Mouse (Mus musculus) left cerebral cortex, adult 11 months (tissue): Measurements from ENCODE around the gene Gpx3.
"Not testable (repeated sequence)": the region's sequence is repeated elsewhere in the genome, so short reads cannot be mapped to it uniquely, and the experiment has no call there.

Experiments
- DNase-seq: peaks from one replicate; pipeline ENCODE4 v3.0.0; 2022; ENCODE audit warnings: low spot score

Gpx3 gene

GRCm38 (mm10) chr11:54881051-54881474, 21.2 kb upstream of the Gpx3 start:
- DNase-seq, result no peak

DNA sequence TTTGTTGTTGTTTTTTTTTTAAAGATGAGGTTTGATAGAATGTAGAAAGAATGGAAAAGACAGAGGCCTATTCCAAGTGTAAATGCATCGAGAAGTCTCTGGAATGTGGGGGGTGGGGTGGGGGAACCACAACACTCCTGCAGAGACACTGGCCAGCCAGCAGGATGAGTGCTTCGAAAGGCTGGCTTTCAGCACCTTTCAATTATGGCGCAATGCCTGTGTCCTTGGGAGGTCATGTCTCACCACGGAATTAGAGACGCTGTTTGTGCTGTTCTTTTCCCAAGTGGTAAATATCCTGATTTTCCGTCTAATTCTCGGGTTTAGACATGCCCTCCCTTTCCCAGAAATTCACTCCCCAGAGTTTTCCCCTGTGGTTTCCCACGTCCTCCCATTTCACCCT, 19.6 kb upstream of the Gpx3 start:
- DNase-seq, result no peak

DNA sequence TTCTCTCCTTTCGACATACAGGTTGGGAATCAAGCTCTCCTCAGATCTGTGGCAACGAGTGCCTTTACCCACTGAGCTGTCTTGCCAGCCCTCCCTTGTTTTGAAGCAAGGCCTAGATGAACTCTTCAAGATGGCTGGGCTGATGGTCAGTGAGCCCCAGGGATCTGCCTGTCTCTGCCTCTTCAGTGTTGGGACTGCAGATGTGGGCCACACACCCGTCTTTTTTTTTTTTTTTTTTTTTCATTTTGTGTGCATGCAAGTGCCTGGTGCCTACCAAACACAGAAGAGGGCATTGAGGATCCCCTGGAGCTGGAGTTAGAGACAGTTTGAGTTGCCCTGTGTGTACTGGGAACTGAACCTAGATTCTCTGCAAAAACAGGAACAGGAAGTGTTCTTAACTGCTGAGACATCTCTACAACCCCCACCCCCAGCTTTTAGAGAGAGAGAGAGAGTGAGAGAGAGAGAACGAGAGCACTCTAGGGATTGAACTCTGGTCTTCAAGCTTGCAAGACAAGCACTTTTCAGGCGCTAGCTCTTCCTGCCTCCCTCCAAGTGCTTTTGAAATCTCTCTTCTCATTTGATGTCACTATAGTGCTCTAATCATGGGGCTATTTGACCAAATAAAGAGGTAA, 17.9 kb upstream of the Gpx3 start:
- DNase-seq, result no peak

DNA sequence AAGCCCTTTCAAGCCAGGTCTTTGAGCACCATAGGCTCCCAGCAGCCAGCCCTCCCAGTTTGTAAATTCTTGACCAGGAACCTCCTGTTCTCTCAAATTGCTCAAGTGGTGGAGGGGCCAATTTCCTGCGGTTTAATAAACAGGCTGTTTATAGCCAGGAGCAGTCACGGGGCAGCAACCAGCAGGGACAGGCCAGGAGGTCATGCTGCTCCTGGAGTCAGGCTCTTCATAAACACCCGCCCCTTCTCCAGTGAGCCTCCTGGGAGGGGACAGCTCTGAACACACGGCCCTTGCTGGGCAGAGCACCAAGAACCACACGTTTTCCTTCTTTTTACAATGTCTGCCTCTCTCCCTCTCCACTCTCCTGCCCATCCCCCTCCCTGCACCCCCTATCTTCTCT, 17.3 kb upstream of the Gpx3 start:
- DNase-seq, result no peak

DNA sequence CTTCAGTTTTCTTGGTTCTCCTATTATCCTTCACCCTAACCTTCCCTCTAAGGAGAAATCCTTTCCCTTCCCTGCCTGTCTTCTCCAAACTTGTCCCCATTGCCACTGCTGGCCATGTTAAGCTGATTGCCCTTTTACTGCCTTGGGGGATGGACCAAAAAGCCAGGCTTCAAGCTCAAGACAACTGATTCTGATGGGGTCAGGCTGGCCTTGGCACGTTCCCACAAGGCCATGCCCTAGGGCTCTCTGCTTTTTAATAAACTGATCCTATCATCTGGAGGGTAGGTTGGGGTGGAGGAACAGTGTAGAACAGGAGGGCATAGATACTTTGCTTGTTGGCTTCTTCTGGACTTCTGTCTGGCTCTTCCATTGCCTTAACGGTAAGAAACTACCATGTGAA, 16.8 kb upstream of the Gpx3 start:
- no peak for DNase-seq

GRCm38 (mm10) chr11:54887927-54888326, 14.3 kb upstream of the Gpx3 start:
- DNase-seq, result no peak

- DNase-seq, result no peak
These were observed 10.9 kb upstream of the Gpx3 start for GRCm38 (mm10) chr11:54891341-54891740.

- DNase-seq, result no peak
These were observed 10.2 kb upstream of the Gpx3 start for GRCm38 (mm10) chr11:54892091-54892490.

DNA sequence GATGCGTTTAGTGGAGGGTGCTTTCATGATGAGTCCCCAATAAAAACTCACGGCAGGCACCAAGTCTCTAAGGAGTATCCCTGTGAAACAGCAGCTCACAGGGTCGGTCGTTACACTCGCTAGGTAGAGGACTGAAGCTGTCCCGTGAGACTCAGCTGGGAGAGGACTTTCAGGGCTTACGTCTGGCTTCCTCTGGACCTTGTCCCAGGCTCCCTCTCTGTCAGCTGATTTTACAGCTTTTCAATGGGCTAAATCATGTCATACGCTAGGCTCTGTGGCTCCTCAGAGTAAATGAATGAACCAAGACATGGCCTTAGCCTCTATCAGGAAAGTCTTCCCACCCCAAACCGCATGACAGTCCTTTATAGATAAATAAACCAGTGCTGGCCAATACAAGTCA, 7.7 kb upstream of the Gpx3 start:
- no peak for DNase-seq

DNA sequence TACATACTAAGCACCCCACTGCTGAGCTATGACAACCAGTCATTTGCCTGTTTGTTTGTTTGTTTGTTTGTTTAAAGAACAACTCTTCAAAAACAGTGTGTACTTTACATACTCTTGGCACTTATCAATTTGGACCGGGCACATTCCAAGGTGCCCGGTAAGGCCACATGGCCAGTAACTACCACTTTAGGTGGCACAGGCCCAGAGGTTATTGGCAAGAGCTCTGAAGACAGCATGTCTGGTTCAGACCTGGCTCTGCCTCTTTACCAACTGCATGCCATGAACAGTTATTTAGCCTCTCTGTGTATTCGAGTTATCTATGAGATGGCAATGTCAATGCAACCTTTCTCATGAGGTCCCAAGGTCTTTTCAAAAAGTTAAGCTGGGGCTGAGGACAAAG, 5.6 kb upstream of the Gpx3 start:
- DNase-seq, result not testable (repeated sequence)

GRCm38 (mm10) chr11:54897470-54897869, 4.8 kb upstream of the Gpx3 start:
- no peak for DNase-seq

GRCm38 (mm10) chr11:54899657-54900056, 2.6 kb upstream of the Gpx3 start:
- DNase-seq, result no peak

GRCm38 (mm10) chr11:54903339-54903738, 1.1 kb downstream of the Gpx3 start:
- DNase-seq, result no peak

GRCm38 (mm10) chr11:54903940-54904706, 1.9 kb downstream of the Gpx3 start:
- DNase-seq, result no peak

DNA sequence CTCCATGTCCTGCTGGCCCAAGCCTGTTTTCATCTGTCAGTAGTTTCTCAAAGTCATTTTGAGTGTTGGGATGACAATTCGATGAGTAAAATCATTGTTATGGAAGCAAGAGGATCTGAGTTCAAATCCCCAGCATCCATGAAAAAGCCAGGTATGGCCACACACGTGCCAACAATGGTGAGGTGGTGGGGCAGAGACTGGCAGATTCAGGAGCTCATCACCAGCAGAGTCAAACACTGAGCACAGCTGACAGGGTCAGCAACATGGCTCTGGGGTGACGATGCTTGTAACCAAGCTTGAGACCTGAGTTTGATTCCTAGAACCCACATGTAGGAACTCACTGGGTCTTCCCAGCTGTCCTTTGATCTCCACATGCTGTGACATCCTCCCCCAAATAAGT, 2.8 kb downstream of the Gpx3 start:
- DNase-seq, result no peak

DNA sequence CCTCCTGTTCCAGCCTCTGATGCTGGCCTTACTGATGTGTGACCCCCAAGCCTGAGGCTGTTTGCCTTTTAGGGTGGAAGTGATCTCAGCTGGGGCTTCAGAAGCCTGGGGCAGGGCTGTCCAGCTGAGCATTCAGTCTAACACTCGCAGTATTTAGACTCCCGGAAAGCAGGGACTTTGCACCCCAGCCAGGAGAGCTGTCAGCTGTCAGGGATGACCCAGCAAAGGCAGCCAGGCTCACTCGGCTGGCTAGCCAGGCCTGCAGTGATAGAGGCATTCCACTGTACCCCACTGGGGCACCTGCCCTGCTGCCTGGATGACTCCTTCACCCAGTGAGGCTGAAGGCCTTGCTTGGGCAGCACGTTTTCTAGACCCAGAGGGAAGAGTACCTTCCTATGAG, 3.7 kb downstream of the Gpx3 start:
- DNase-seq, result no peak

GRCm38 (mm10) chr11:54906466-54906865, 4.2 kb downstream of the Gpx3 start:
- no peak for DNase-seq

- no peak for DNase-seq
These were observed 5.0 kb downstream of the Gpx3 start for GRCm38 (mm10) chr11:54907259-54907658.

DNA sequence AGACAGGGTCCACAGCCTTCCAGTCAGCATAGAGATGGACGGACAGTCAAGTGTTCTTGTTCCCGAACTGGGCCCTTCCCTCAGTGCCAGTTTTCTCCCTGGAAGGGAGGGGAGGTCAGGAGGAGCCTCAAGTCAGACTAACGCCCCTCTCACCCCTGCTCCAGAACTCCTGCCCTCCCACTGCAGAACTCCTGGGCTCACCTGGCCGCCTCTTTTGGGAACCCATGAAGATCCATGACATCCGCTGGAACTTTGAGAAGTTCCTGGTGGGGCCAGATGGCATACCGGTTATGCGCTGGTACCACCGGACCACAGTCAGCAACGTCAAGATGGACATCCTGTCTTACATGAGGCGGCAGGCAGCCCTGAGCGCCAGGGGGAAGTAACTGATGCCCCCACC, 7.0 kb downstream of the Gpx3 start:
- DNase-seq, result no peak

- DNase-seq, result no peak
These were observed 7.9 kb downstream of the Gpx3 start for GRCm38 (mm10) chr11:54910081-54910665.

DNA sequence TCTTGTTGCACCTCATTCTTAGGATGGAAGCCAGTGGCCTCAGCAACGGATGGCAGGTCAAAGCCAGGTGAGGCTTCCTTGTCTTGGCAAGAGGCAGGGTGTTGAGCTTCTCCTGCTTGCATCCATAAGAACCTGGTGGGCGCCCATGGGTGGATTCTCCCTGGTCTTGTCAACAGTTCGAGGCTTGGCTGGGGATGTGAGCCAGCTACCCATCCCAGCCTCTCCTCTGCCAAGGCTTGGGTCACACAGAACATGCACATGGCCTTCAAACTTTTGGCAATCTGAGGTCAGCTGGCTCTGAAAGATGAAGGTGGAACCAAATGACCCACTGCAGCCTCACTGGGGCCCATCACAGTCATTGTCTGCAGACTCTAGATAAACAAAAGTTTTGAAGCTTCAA, 8.9 kb downstream of the Gpx3 start:
- DNase-seq, result no peak

DNA sequence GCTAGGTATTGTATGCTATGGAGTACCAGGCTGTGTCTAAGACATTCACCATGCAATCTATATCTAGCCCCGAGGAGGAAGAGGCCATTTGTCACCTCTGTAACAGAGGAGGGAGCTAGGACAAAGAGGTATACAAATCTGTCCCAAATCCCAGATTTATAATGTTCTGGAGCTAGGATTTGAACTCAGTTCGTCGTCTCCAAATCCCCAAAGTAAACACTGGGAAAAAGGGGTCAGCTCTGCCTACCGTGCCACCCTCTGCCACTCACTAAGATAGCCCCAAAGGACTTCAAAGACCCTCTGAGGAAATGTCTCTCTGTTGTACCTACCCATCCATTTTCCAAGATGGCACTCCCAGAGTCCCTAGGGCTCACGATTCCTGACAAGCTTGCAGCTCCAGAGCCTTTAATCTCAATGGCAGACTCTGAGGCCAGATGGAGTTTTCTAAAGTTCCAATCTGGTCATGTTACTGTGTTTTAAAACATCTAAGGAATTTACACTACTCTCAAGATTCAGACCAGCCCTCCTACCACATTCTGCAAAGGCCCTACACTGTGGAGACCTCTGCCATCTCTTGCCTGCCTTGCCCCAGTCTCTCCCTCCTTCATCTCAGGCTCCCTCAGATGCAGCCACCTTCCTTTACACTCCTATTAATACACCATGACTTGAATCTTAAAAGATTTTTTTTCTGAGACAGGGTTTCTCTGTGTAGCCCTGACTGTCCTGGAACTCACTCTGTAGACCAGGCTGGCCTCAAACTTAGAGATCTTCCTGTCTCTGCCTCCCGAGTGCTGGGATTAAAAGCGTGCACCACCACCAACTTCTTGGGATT, 9.6 kb downstream of the Gpx3 start:
- DNase-seq, result no peak
